In the genomic region with DNA sequence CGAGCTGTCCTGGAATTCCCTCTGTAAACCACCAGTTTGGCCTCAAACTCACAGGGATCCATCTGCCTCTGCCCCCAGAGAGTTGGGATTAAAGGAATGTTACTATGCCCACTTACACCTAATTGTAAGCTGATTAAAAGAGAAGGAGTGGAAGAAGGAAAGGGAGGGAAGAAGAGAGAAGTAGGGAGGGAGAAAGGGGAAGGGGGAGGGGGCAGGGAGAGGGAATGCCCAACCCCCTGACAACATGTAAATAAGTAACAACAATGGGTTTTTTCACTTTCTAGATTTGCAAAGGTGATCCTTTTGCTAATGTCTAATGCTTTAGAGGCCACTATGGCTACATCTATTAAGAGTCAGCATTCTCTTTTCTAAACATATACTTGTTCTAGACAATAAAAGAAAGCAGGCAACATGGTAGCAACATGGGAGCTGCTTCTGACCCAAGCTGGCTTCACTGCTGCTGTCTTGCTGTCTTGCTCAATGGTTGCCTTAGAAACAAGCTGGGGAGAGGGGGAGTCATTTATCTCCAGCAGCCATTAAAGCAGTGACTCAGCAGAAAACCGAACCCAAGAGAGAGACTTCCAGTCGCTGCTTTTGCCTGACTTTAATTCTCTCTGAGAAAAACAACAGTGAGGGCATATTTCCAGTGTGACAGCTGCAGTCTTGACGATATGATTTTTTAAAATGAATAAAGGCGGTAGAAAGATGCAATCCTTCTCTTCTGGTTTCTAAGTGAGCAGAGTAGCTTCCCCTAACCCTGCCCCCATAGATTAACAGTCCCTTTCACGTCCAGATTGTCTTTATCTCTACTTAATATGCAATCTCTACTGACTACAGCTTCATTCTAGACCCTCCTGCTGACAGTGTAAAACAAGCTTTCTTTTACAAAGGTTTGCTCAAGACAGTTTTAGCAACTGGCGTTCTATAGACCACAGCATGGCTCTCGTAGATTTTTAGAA, we compare ENCODE assay signal across 8 mouse cellular contexts. TPM values are rescaled to one million over a fixed set of nuclear protein-coding genes. Genes with fewer than 3 reads are reported as not detected.
DNase-seq lines count a peak whose midpoint lies in the region; ATAC-seq lines count a peak whose summit lies in the region.

No protein-coding gene starts in this region.

- no peaks in the 10 kb centered on the region for H3K9me3 ChIP-seq in kidney, embryonic 16.5 days (ENCODE audit: low read length)
- H3K9me3 ChIP-seq in liver, embryonic 12.5 days (replicated peaks) = no peaks in the 10 kb centered on the region
- no peaks in the 10 kb centered on the region for H3K9me3 ChIP-seq in neural tube, embryonic 11.5 days (ENCODE audit: control insufficient read depth, low read length)

- H3K4me3 ChIP-seq in kidney, embryonic 16.5 days (ENCODE audit: low read length) = no peak overlapping the region
- H3K4me3 ChIP-seq in liver, embryonic 12.5 days = peak overlapping the region; percentile 23; the same call in 1 of the 2 replicates
- H3K4me3 ChIP-seq in neural tube, embryonic 11.5 days (ENCODE audit: low read depth, low read length) = no peak overlapping the region

- 32% methylated on average over 8 of the region's 8 CpGs for WGBS in kidney, embryonic 16.5 days
- WGBS in liver, embryonic 12.5 days (ENCODE audit: insufficient replicate concordance) = 19% methylated on average over 8 of the region's 8 CpGs
- 26% methylated on average over 8 of the region's 8 CpGs for WGBS in neural tube, embryonic 11.5 days

- no peaks in the 10 kb centered on the region for H3K36me3 ChIP-seq in kidney, embryonic 16.5 days (ENCODE audit: insufficient read depth, low read length)
- H3K36me3 ChIP-seq in liver, embryonic 12.5 days = no peaks in the 10 kb centered on the region
- no peaks in the 10 kb centered on the region for H3K36me3 ChIP-seq in neural tube, embryonic 11.5 days (ENCODE audit: control insufficient read depth, insufficient read depth, low read length)

- H3K27ac ChIP-seq in kidney, embryonic 16.5 days (ENCODE audit: low read length) = peak overlapping the region; percentile 43; the same call in 1 of the 2 replicates
- peak overlapping the region; percentile 89 for H3K27ac ChIP-seq in liver, embryonic 12.5 days
- 0 out of 2 replicates have a peak overlapping the region, but pooled peaks have one; percentile 35 for H3K27ac ChIP-seq in neural tube, embryonic 11.5 days (ENCODE audit: low read depth, low read length)

- DNase-seq in ovary, adult 18-20 months (ENCODE audit: low spot score) = peak; percentile 50
- DNase-seq in ovary, postnatal 14 days (ENCODE audit: low spot score) = no peak
- DNase-seq in heart, adult 18-20 months = peak; percentile 54 to 70
- peak; percentile 55 for DNase-seq in neural tube, embryonic 11.5 days (ENCODE audit: low spot score)
- no peak for DNase-seq in cerebellum, postnatal 4 days (ENCODE audit: low spot score in 2 of 2)

- ATAC-seq in common myeloid progenitor, adult 5-6 weeks (replicated peaks; ENCODE audit: low read depth, poor library complexity, severe bottlenecking) = peak; percentile 98
- peak; percentile 73; the same call in 1 of the 2 replicates for ATAC-seq in kidney, embryonic 16.5 days (ENCODE audit: low FRiP score, low TSS enrichment)
- peak; percentile 91 for ATAC-seq in liver, embryonic 12.5 days
- ATAC-seq in neural tube, embryonic 11.5 days (ENCODE audit: insufficient read depth, low FRiP score, low TSS enrichment) = peak; percentile 67; the same call in 1 of the 2 replicates

- H3K9ac ChIP-seq in kidney, embryonic 16.5 days (replicated peaks; ENCODE audit: low read length) = no peak overlapping the region
- peak overlapping the region; percentile 36; the same call in 1 of the 2 replicates for H3K9ac ChIP-seq in liver, embryonic 12.5 days
- H3K9ac ChIP-seq in neural tube, embryonic 11.5 days (ENCODE audit: low read length) = no peak overlapping the region

- H3K27me3 ChIP-seq in kidney, embryonic 16.5 days (ENCODE audit: insufficient read depth, low read length) = no peaks in the 10 kb centered on the region
- no peaks in the 10 kb centered on the region for H3K27me3 ChIP-seq in liver, embryonic 12.5 days (replicated peaks)
- H3K27me3 ChIP-seq in neural tube, embryonic 11.5 days (ENCODE audit: control insufficient read depth, insufficient read depth, low read length) = no peaks in the 10 kb centered on the region

- H3K4me2 ChIP-seq in kidney, embryonic 16.5 days (replicated peaks; ENCODE audit: low read depth, low read length) = 0 out of 2 replicates have a peak overlapping the region, but pooled peaks have one; percentile 10
- peak overlapping the region; percentile 48 for H3K4me2 ChIP-seq in liver, embryonic 12.5 days
- H3K4me2 ChIP-seq in neural tube, embryonic 11.5 days (ENCODE audit: low read depth) = 0 out of 2 replicates have a peak overlapping the region, but pooled peaks have one; percentile 15

- H3K4me1 ChIP-seq in kidney, embryonic 16.5 days (ENCODE audit: insufficient read depth, low read length) = no peaks in the 10 kb centered on the region
- peaks cover 34% of the 10 kb centered on the region for H3K4me1 ChIP-seq in liver, embryonic 12.5 days
- H3K4me1 ChIP-seq in neural tube, embryonic 11.5 days (ENCODE audit: control insufficient read depth, insufficient read depth, low read length) = no peaks in the 10 kb centered on the region

RNA-seq across cellular contexts. Expression of a gene that starts 24.5 kb away (rescaled TPM):
- 42.8 and 54.9 TPM in 2 replicates for total RNA-seq in common myeloid progenitor, adult 5-6 weeks (2017)
- total RNA-seq in heart, adult 18-20 months (2021) = 10 to 100 TPM; 54.9 to 61.8 TPM
- polyA plus RNA-seq in kidney, embryonic 16.5 days (2015; fragmentation: Nextera tagmentation; extraction: Ambion mirVana) = 76.0 and 82.0 TPM in 2 replicates
- 44.6 and 45.8 TPM in 2 replicates for polyA plus RNA-seq in liver, embryonic 12.5 days (2016; fragmentation: Nextera tagmentation; extraction: Ambion mirVana)
- 33.4 and 42.2 TPM in 2 replicates for polyA plus RNA-seq in neural tube, embryonic 11.5 days (2014; fragmentation: Nextera tagmentation; extraction: Ambion mirVana)

RNA-seq across cellular contexts. Expression of a gene that starts 33.0 kb away (rescaled TPM):
- 73.4 and 91.9 TPM in 2 replicates for total RNA-seq in common myeloid progenitor, adult 5-6 weeks (2017)
- total RNA-seq in heart, adult 18-20 months (2021) = 10 to 100 TPM; 31.7 to 38.4 TPM
- 54.7 and 61.1 TPM in 2 replicates for polyA plus RNA-seq in kidney, embryonic 16.5 days (2015; fragmentation: Nextera tagmentation; extraction: Ambion mirVana)
- polyA plus RNA-seq in liver, embryonic 12.5 days (2016; fragmentation: Nextera tagmentation; extraction: Ambion mirVana) = 51.8 and 59.7 TPM in 2 replicates
- 80.0 and 89.3 TPM in 2 replicates for polyA plus RNA-seq in neural tube, embryonic 11.5 days (2014; fragmentation: Nextera tagmentation; extraction: Ambion mirVana)

Comparison
In these comparisons a context has a peak if more than half of its experiments do, and no peak if none do; other contexts are left out.
1. DNase-seq: peak in ovary, adult 18-20 months (single experiment), heart, adult 18-20 months (2 of 2) and neural tube, embryonic 11.5 days (single experiment); none in ovary, postnatal 14 days (single experiment) and cerebellum, postnatal 4 days (0 of 2).
2. H3K27ac ChIP-seq: peak in every context shown above with its lines; median percentile 89 in liver, embryonic 12.5 days; 43 in kidney, embryonic 16.5 days; 35 in neural tube, embryonic 11.5 days.
3. Peak in every context shown above with its lines, with median percentiles within 50 percentile points of each other: ATAC-seq and H3K4me2 ChIP-seq.